Mouse (Mus musculus): ENCODE measurements around the gene Acr. TPM values are rescaled to one million over a fixed set of nuclear protein-coding genes. Genes with fewer than 3 reads are reported as not detected.

The Acr gene
- polyA plus RNA-seq, 1 experiment: not detected

DNA sequence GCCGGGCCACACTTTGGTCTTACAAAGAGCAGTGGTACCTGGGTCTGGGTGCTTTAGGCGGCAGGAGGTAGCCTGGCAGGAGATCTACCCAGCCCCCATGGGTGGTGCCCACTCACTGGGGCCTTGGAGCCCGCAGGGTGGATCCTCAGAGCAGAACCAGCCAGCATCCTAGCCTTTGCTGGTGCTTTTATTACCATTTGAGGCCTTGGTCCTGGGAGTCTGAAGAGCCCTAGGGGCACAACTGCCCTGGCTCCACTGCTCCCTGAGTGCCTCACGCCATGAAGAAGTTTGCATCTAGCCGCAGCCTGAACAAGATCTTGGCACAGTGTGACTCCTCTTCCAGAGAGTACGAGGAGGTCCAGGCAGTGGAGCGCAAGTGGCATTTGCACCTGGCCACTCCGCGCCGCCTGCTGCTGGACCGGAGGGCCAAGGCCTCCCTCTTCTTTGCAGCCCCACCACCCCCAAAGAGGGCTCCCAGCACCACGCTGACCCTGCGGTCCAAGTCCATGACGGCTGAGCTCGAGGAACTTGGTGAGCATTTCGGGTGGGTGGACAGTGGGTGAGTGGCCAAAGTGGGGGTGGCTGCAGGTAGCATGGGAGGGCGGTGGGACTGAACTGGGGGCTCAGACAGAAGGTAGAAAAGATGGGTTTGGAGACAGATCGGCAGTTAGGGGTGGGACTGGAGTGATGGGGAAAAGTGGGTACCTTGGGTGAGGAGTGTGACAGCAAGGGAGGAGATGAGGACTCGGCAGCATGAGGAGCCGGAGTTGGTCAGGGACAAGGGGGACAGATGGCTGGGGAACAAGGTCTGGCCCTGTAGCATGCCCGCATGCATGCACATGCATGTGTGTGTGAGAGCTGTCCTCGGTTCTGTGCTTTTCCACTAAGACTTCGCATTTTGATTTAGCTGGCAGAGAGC lies 34.9 kb upstream of the Acr start:
- Histone ChIP-seq H3K4me3 (ENCODE audit: insufficient read depth, poor library complexity, severe bottlenecking) (no peak overlapping the region), H3K27me3 (ENCODE audit: control insufficient read depth, insufficient read depth, insufficient read length) (peaks cover 45% of the 10 kb centered on the region), H3ac (ENCODE audit: control insufficient read depth, insufficient read length, low read depth) (no peak overlapping the region), H3K79me2 (ENCODE audit: control insufficient read depth, insufficient read depth) (no peaks in the 10 kb centered on the region), H3K79me3 (ENCODE audit: low read depth) (no peaks in the 10 kb centered on the region), H3K36me3 (ENCODE audit: control insufficient read depth, insufficient read depth) (no peaks in the 10 kb centered on the region)
- TF ChIP-seq CEBPB (IDR thresholded peaks at IDR 0.05; ENCODE audit: low read depth): no peak
- TF ChIP-seq MYOG (IDR thresholded peaks at IDR 0.05; ENCODE audit: control insufficient read depth, extremely low read depth, insufficient read length): no peak
- TF ChIP-seq MAX (IDR thresholded peaks at IDR 0.05): no peak
- no peak for TF ChIP-seq USF1 (IDR thresholded peaks at IDR 0.05; ENCODE audit: low read depth)
- no peak for TF ChIP-seq MYOD1 (IDR thresholded peaks at IDR 0.05; ENCODE audit: control insufficient read depth, insufficient read length, low read depth)
- no peak for TF ChIP-seq CTCF (IDR thresholded peaks at IDR 0.05; ENCODE audit: control insufficient read depth, insufficient read depth, insufficient read length)
- TF ChIP-seq FOSL1 (IDR thresholded peaks at IDR 0.05; ENCODE audit: insufficient read depth, low read length, poor library complexity, severe bottlenecking): no peak

- H3K27me3 ChIP-seq (ENCODE audit: control insufficient read depth, insufficient read depth, insufficient read length): peaks cover 49% of the 10 kb centered on the region
- TF ChIP-seq USF1 (IDR thresholded peaks at IDR 0.05; ENCODE audit: low read depth): no peak
- TF ChIP-seq CEBPB (IDR thresholded peaks at IDR 0.05; ENCODE audit: low read depth): no peak
- TF ChIP-seq CTCF (IDR thresholded peaks at IDR 0.05; ENCODE audit: control insufficient read depth, insufficient read depth, insufficient read length): no peak
- no peak for TF ChIP-seq FOSL1 (IDR thresholded peaks at IDR 0.05; ENCODE audit: insufficient read depth, low read length, poor library complexity, severe bottlenecking)
- no peak for TF ChIP-seq MAX (IDR thresholded peaks at IDR 0.05)
- no peak for TF ChIP-seq MYOG (IDR thresholded peaks at IDR 0.05; ENCODE audit: control insufficient read depth, extremely low read depth, insufficient read length)
- TF ChIP-seq MYOD1 (IDR thresholded peaks at IDR 0.05; ENCODE audit: control insufficient read depth, insufficient read length, low read depth): no peak
- no peak overlapping the region for H3ac ChIP-seq (ENCODE audit: control insufficient read depth, insufficient read length, low read depth)
- H3K4me3 ChIP-seq (ENCODE audit: insufficient read depth, poor library complexity, severe bottlenecking): no peak overlapping the region
- H3K36me3 ChIP-seq (ENCODE audit: control insufficient read depth, insufficient read depth): no peaks in the 10 kb centered on the region
- H3K79me2 ChIP-seq (ENCODE audit: control insufficient read depth, insufficient read depth): no peaks in the 10 kb centered on the region
- no peaks in the 10 kb centered on the region for H3K79me3 ChIP-seq (ENCODE audit: low read depth)
These were observed 34.3 kb upstream of the Acr start for GRCm38 (mm10) chr15:89533843-89534207.

DNA sequence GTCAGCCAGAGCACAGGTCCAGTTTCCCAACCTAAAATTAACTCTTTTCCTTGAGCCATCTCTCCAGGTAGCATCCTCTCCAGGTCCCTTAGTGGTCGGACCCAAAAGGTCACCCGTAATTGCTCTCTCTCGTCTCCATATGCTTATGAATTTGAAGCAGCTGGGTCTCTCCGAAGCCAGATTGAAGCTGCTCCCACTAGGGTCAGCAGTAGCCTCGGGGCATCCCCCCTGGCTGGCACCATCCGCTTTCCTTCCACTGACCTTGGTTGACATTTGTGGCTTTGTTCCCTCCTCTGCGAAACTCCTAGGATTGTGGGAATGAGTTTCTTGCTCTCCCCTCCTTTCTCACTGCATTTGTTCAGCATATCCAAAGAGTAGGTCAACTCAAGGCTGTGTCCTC lies 24.0 kb upstream of the Acr start:
- H3ac ChIP-seq (ENCODE audit: control insufficient read depth, insufficient read length, low read depth): no peak overlapping the region
- H3K4me3 ChIP-seq (ENCODE audit: insufficient read depth, poor library complexity, severe bottlenecking): no peak overlapping the region
- H3K36me3 ChIP-seq (ENCODE audit: control insufficient read depth, insufficient read depth): no peaks in the 10 kb centered on the region
- H3K79me2 ChIP-seq (ENCODE audit: control insufficient read depth, insufficient read depth): no peaks in the 10 kb centered on the region
- no peaks in the 10 kb centered on the region for H3K79me3 ChIP-seq (ENCODE audit: low read depth)
- TF ChIP-seq CEBPB (IDR thresholded peaks at IDR 0.05; ENCODE audit: low read depth): no peak
- TF ChIP-seq USF1 (IDR thresholded peaks at IDR 0.05; ENCODE audit: low read depth): no peak
- TF ChIP-seq MYOD1 (IDR thresholded peaks at IDR 0.05; ENCODE audit: control insufficient read depth, insufficient read length, low read depth): no peak
- TF ChIP-seq CTCF (IDR thresholded peaks at IDR 0.05; ENCODE audit: control insufficient read depth, insufficient read depth, insufficient read length): no peak
- no peak for TF ChIP-seq MAX (IDR thresholded peaks at IDR 0.05)
- no peak for TF ChIP-seq FOSL1 (IDR thresholded peaks at IDR 0.05; ENCODE audit: insufficient read depth, low read length, poor library complexity, severe bottlenecking)
- no peak for TF ChIP-seq MYOG (IDR thresholded peaks at IDR 0.05; ENCODE audit: control insufficient read depth, extremely low read depth, insufficient read length)
- H3K27me3 ChIP-seq (ENCODE audit: control insufficient read depth, insufficient read depth, insufficient read length): peaks cover 26% of the 10 kb centered on the region

GRCm38 (mm10) chr15:89547321-89547720 lies 20.8 kb upstream of the Acr start:
- no peak overlapping the region for H3K4me3 ChIP-seq (ENCODE audit: insufficient read depth, poor library complexity, severe bottlenecking)
- TF ChIP-seq USF1 (IDR thresholded peaks at IDR 0.05; ENCODE audit: low read depth) (no peak), CEBPB (IDR thresholded peaks at IDR 0.05; ENCODE audit: low read depth) (no peak), MYOD1 (IDR thresholded peaks at IDR 0.05; ENCODE audit: control insufficient read depth, insufficient read length, low read depth) (no peak), MAX (IDR thresholded peaks at IDR 0.05) (no peak), CTCF (IDR thresholded peaks at IDR 0.05; ENCODE audit: control insufficient read depth, insufficient read depth, insufficient read length) (no peak), FOSL1 (IDR thresholded peaks at IDR 0.05; ENCODE audit: insufficient read depth, low read length, poor library complexity, severe bottlenecking) (no peak), MYOG (IDR thresholded peaks at IDR 0.05; ENCODE audit: control insufficient read depth, extremely low read depth, insufficient read length) (no peak)

GRCm38 (mm10) chr15:89547824-89548601 lies 20.1 kb upstream of the Acr start:
- Histone ChIP-seq H3K4me3 (ENCODE audit: insufficient read depth, poor library complexity, severe bottlenecking) (no peak overlapping the region), H3K79me2 (ENCODE audit: control insufficient read depth, insufficient read depth) (no peaks in the 10 kb centered on the region), H3K79me3 (ENCODE audit: low read depth) (no peaks in the 10 kb centered on the region), H3ac (ENCODE audit: control insufficient read depth, insufficient read length, low read depth) (no peak overlapping the region), H3K27me3 (ENCODE audit: control insufficient read depth, insufficient read depth, insufficient read length) (peaks cover 26% of the 10 kb centered on the region), H3K36me3 (ENCODE audit: control insufficient read depth, insufficient read depth) (no peaks in the 10 kb centered on the region)
- TF ChIP-seq MYOG (IDR thresholded peaks at IDR 0.05; ENCODE audit: control insufficient read depth, extremely low read depth, insufficient read length): no peak
- no peak for TF ChIP-seq CEBPB (IDR thresholded peaks at IDR 0.05; ENCODE audit: low read depth)
- no peak for TF ChIP-seq FOSL1 (IDR thresholded peaks at IDR 0.05; ENCODE audit: insufficient read depth, low read length, poor library complexity, severe bottlenecking)

More at GRCm38 (mm10) chr15:89547321-89547720, 20.8 kb upstream of the Acr start:
- Histone ChIP-seq H3K27me3 (ENCODE audit: control insufficient read depth, insufficient read depth, insufficient read length) (peaks cover 26% of the 10 kb centered on the region), H3K79me3 (ENCODE audit: low read depth) (no peaks in the 10 kb centered on the region), H3K79me2 (ENCODE audit: control insufficient read depth, insufficient read depth) (no peaks in the 10 kb centered on the region), H3K36me3 (ENCODE audit: control insufficient read depth, insufficient read depth) (no peaks in the 10 kb centered on the region), H3ac (ENCODE audit: control insufficient read depth, insufficient read length, low read depth) (no peak overlapping the region)
